Mouse (Mus musculus) brain, embryonic 14.5 days (tissue): ENCODE data around the gene Trip6. TPM values are rescaled to one million over a fixed set of nuclear protein-coding genes. Genes with fewer than 3 reads are reported as not detected.
A peak's percentile ranks its signal among the peaks of the same experiment; 100 is the strongest.

Experiments
- DNase-seq: peaks from one replicate; pipeline ENCODE4 v3.0.0-alpha.2; 2011; ENCODE audit warnings: low read depth
- CTCF ChIP-seq: fragments of 200-500 bp; IDR thresholded peaks from 2 replicates; pipeline ENCODE4 v1.5.1; 2012; ENCODE audit warnings: inconsistent platforms, mild to moderate bottlenecking, moderate library complexity, borderline replicate concordance; ENCODE audit not compliant: insufficient read depth, insufficient read length; ENCODE audit errors: extremely low read depth
- POLR2A ChIP-seq: fragments of 200-500 bp; IDR thresholded peaks from 2 replicates; pipeline ENCODE4 v1.6.1; 2012; ENCODE audit warnings: mild to moderate bottlenecking, inconsistent platforms, borderline replicate concordance; ENCODE audit not compliant: poor library complexity, insufficient read depth, insufficient read length, severe bottlenecking; ENCODE audit errors: extremely low read depth
- polyA plus RNA-seq: library from polyadenylated mRNA; depleted of rRNA; stranded (reverse); fragments of >200 nt; gene quantifications from 2 replicates; pipeline ENCODE4 v1.2.3, GENCODE M21; 2012

The Trip6 gene
- polyA plus RNA-seq, 1 experiment, result 25.7 TPM

GRCm38 (mm10) chr5:137337190-137337589 lies 23.0 kb upstream of the Trip6 start:
- TF ChIP-seq POLR2A (no peak), CTCF (no peak)
- DNase-seq, result no peak

- no peak for DNase-seq
- TF ChIP-seq CTCF (no peak), POLR2A (no peak)
These were observed 20.9 kb upstream of the Trip6 start for GRCm38 (mm10) chr5:137335066-137335465.

GRCm38 (mm10) chr5:137334317-137334716 lies 20.1 kb upstream of the Trip6 start:
- TF ChIP-seq CTCF (no peak), POLR2A (no peak)
- DNase-seq, result no peak

GRCm38 (mm10) chr5:137333512-137334174 lies 19.4 kb upstream of the Trip6 start, which contains the start of gene Slc12a9:
TSS of gene Slc12a9 (minus strand) at chr5:137333597.
- TF ChIP-seq POLR2A (peak; percentile 58; the same call in 1 of the 2 replicates), CTCF (peak; percentile 81)
- DNase-seq, result peak; percentile 97

GRCm38 (mm10) chr5:137332857-137333511 lies 18.8 kb upstream of the Trip6 start:
- no peak for DNase-seq

GRCm38 (mm10) chr5:137330910-137331309 lies 16.7 kb upstream of the Trip6 start:
- TF ChIP-seq POLR2A (no peak), CTCF (no peak)
- no peak for DNase-seq

More at GRCm38 (mm10) chr5:137332857-137333511, 18.8 kb upstream of the Trip6 start:
- TF ChIP-seq CTCF (no peak), POLR2A (no peak)

GRCm38 (mm10) chr5:137320996-137321395 lies 6.8 kb upstream of the Trip6 start:
- no peak for TF ChIP-seq CTCF
- no peak for TF ChIP-seq POLR2A
- DNase-seq, result no peak

GRCm38 (mm10) chr5:137318570-137318969 lies 4.4 kb upstream of the Trip6 start:
- no peak for DNase-seq
- TF ChIP-seq POLR2A, result no peak
- TF ChIP-seq CTCF, result no peak

GRCm38 (mm10) chr5:137317361-137317760 lies 3.2 kb upstream of the Trip6 start:
- DNase-seq, result no peak
- TF ChIP-seq CTCF (no peak), POLR2A (no peak)

- DNase-seq, result peak; percentile 34
- TF ChIP-seq POLR2A (no peak), CTCF (peak; percentile 50; the same call in 1 of the 2 replicates)
These were observed 1.1 kb upstream of the Trip6 start for GRCm38 (mm10) chr5:137315084-137315903.
